Mouse (Mus musculus): ENCODE data around the gene AL607142.1.
A peak's percentile ranks its signal among the peaks of the same experiment; 100 is the strongest.

AL607142.1 gene

GRCm38 (mm10) chr4:120064696-120065095 lies at the start of gene AL607142.1:
Gene AL607142.1, plus strand, starts transcription at chr4:120064996.
- DNase-seq: no peak

DNA sequence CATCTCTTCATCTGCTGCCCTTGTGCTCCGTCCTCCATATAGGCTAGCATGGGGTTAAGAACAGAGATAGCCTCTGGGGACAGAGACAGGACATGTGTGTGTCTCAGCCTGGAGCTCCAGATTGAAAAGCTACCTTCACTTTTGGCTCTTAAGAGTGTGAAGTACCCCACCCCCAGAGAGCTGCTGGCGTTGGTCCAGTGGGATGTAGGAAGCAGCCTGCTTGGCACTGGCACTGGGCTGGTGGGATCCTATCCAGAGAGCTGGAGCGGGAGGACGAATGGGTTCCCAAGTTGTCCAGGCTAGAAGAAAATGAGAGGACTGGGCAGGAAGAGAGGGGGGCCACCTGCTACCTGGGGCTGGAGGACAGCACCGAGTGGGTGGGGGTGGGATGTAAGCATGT lies 46.4 kb upstream of the AL607142.1 start:
- peak in 1 of 2 experiments; percentile 32 for DNase-seq

DNA sequence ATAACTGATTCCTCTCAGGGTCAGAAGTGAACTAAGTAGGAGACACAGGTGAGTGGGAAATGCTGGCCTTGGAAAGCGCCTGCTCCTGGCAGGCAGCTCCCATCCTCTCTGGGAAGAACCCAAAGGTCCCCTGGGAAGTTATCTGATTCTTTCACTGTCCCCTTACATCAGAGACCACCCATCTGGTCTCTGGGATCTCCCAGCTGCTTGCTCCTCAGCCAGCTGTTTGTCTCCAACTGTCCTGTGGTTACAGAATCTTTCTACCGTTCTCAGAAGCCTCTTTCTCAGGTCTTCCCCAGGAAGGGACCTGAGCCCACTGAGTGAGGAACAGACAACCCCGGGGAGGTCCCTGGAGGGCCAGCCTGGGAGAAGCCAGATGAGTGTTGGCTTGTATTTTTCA lies 42.4 kb upstream of the AL607142.1 start:
- DNase-seq: no peak

DNA sequence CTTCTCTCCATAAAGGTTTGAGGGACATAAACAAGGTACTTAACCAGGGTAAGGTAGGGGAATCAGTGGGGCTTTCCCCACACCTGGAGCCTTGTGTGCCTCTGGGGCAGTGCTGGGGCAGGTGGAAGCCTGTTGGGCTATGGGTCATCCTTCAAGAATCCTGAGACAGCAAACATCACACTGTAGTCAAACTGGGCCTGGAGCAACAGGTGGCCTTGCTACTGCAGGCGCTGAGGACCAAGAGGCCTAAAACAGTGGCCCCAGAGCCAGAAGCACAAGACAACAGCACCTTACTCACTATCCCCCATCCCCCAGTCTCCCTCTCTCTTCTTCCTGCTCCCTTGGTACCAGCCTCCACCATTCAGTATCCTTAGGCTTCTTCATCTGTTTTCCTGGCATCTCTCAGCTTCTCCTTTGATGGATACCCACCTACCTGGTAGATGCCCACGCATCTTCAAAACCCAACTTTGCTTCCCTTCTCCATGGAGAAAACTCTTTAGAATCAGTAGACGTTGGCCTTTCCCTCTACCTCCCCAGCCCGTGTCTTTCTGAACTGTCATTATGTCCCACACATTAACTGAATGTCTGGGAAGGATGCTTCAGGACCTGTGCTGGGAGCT lies 41.5 kb upstream of the AL607142.1 start:
- no peak for DNase-seq

GRCm38 (mm10) chr4:120024071-120024470 lies 40.7 kb upstream of the AL607142.1 start:
- peak in 1 of 2 experiments; percentile 52 for DNase-seq

- no peak for DNase-seq
Measured at GRCm38 (mm10) chr4:120027671-120028070, 37.1 kb upstream of the AL607142.1 start.

- no peak for DNase-seq
Measured at GRCm38 (mm10) chr4:120029937-120030336, 34.9 kb upstream of the AL607142.1 start.

GRCm38 (mm10) chr4:120032320-120032983 lies 32.3 kb upstream of the AL607142.1 start:
- peak; percentile 52 to 66 for DNase-seq

GRCm38 (mm10) chr4:120032984-120033355 lies 31.8 kb upstream of the AL607142.1 start:
- DNase-seq: no peak

- no peak for DNase-seq
Measured at GRCm38 (mm10) chr4:120036294-120036693, 28.5 kb upstream of the AL607142.1 start.

GRCm38 (mm10) chr4:120037007-120037406 lies 27.8 kb upstream of the AL607142.1 start:
- no peak for DNase-seq

DNA sequence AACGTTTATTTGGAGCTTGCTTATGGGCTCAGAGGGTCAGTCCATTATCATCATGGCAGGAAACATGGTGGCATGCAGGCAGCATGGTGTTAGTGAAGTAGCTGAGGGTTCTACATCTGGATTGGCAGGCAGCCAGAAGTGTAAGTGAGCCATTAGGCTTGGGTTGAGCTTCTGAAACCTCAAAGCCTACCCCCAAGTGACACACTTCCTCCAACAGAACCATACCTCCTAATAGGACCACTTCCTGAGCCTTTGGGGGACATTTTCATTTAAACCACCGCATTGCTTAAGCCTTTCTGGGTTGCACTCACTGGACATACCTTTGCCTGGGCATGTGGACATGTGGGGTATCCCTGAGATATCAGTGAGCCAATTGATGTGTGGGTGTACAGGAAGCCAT lies 23.3 kb upstream of the AL607142.1 start:
- DNase-seq: no peak

DNA sequence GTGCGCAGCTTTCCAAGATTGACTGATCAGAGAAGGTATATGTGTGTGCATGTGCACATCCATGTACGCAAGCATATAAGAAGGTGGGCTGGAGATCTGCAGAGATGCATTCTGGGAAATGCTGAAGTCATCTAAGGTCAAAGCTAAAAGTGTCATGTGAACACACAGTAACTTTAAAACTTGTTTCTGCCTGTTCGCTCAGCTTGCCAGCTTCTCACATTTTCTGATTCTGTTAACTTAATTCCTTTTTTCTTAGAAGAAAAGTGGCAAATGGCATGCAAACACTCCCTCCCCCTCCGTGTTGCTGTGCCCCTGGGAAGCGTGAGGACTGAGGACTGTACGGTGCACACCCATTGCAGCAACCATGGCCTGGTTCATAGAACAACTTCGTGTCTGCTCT lies 22.3 kb upstream of the AL607142.1 start:
- no peak for DNase-seq

DNA sequence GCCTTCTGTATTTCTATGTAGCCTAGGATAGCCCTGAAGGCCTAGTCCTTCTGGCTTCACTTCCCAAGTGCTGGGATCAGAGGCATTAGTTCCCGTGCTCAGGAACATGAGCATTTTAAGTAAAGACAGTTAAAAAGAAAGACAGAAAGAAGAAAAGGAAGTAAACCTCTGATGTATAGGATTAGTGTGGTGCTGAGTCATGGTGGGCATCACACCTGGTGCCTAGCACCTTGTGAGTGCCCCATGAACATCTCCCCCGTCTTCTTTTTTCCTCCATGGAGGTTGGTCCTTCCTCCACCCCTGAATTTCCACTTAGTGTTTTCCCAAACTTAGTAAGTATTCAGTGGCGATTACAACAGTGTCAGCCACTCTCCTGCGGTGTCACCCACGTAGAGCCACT lies 20.2 kb upstream of the AL607142.1 start:
- DNase-seq: no peak

GRCm38 (mm10) chr4:120045131-120045537 lies 19.7 kb upstream of the AL607142.1 start:
- DNase-seq: no peak

DNA sequence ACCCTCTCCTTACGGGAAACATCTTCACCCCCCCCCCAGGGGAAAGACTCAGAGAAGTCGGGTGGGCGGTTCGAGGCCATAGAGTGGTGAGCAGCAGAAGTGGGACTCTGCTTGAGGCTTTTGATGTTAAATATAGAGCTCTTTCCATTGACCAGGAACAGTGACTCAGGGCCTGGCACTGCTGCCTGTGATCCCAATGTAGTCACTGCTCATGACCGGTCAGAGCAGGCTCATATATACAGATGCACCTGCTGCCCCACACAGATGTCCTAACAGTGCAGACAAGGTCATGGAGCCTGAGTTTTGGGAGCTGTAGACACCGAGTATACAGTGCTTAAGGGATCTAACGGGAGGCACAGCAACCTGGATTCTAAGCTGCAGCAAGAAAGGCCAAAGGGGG lies 18.9 kb upstream of the AL607142.1 start:
- DNase-seq: no peak

GRCm38 (mm10) chr4:120047060-120047459 lies 17.7 kb upstream of the AL607142.1 start:
- DNase-seq: no peak

- DNase-seq: no peak
Measured at GRCm38 (mm10) chr4:120048274-120048673, 16.5 kb upstream of the AL607142.1 start.

- DNase-seq: no peak
Measured at GRCm38 (mm10) chr4:120049857-120050256, 14.9 kb upstream of the AL607142.1 start.

DNA sequence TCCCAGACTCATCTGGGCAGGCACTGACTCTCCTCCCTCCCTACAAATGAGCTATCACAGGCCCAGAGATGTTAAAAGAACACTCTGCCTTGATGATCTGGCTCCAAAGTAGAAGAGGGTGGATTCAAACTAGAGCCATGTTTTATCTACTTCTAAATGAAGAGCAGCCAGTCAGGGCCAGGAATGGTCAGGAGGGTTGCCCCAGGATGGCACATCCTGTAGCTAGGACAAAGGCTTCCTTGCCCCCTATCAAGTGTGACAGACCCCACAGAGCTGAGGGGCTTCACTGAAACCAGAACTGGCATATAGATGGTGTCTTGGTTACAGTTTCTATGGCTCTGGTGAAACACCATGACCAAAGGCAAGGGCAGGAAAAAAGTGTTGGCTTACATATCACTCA lies 12.3 kb upstream of the AL607142.1 start:
- DNase-seq: no peak

GRCm38 (mm10) chr4:120053026-120054005 lies 11.5 kb upstream of the AL607142.1 start:
- no peak for DNase-seq

DNA sequence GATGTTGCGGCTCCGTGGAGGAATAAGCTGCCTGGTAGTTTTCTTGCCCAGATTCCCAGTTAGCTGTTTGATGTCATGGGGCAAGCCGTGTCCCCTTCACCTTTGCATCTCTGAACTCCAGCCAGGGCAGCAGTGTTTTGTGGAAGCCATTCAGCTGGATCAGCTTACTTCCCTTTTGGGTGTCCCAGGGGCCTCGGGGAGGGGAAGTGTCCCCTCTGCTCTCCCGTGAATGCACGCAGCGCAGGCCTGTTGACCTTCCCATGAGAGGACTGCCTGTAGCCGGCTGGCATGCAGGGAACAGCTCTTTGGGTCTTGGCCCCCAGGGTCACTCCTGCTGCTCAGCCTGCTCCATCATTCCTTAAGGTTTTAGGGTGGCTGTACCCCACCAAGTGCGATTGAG lies 10.7 kb upstream of the AL607142.1 start:
- no peak for DNase-seq

GRCm38 (mm10) chr4:120056451-120056850 lies 8.3 kb upstream of the AL607142.1 start:
- no peak for DNase-seq

DNA sequence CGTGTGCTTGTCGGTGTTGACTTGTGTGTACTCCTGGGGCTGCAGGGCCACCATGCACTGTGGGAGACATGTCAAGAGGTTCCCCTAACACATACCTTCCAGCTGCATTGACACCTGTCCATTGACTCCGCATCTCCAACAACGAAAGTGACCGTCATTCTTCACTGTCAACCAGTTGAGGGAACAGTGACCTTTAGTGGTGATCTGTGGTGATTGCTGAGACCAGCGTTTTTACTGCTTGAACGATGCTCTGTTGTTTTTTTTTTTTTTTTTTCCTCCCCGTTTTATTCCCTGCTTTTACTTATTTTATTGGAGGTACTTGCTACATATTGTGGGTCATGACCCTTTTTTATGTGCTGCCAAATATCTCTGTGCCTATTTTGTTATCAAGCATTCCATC lies 7.3 kb upstream of the AL607142.1 start:
- no peak for DNase-seq

Measured in kidney, postnatal 25 days (tissue).